ENCODE assay signal across 10 mouse cellular contexts in the genomic region with DNA sequence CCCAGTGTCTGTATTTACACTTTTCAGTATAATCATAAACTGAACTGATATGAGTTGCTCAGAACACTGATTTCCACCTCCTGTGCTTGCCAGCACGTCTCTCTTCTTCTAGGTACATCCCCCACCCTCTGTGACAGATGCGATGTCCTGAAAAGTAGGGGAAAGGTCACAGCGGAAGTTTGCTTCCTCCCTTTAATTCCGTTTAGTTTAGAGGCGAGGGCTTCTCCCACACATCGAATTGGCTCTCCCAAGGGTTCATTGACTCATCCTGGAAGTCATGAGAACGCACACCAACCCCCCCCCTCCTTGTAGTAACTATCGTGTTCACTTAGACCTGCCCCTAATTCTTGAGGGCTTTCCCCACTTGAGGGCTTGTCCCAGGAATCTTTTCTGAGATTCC. TPM values are rescaled to one million over a fixed set of nuclear protein-coding genes. Genes with fewer than 3 reads are reported as not detected.
DNase-seq lines count a peak whose midpoint lies in the region; ATAC-seq and TF ChIP-seq lines count a peak whose summit lies in the region.
"Had no signal": no experiment of that assay in that cellular context is flagged by ENCODE, and none has a peak within 500 bp of the region (broad histone marks: within the 10 kb centered on the region; RNA-seq: fewer than 3 reads in every experiment).

No protein-coding gene starts in this region.

- H3K9me3 ChIP-seq in kidney, postnatal 0 days (replicated peaks; ENCODE audit: low read length), result no peaks in the 10 kb centered on the region
- H3K9me3 ChIP-seq: G1E had no signal

- WGBS in kidney, postnatal 0 days, result 5% methylated on average over 8 of the region's 8 CpGs

- no peaks in the 10 kb centered on the region for H3K4me1 ChIP-seq in kidney, postnatal 0 days (replicated peaks; ENCODE audit: insufficient read depth, low read length)

- peak; percentile 30; the same call in 1 of the 2 replicates for ATAC-seq in kidney, postnatal 0 days (replicated peaks; ENCODE audit: low FRiP score, low read depth)
- ATAC-seq in erythroid progenitor cell, adult 5-6 weeks (replicated peaks; ENCODE audit: low FRiP score, poor library complexity, severe bottlenecking), result no peak

- intact Hi-C loops in heart, postnatal 25 days (cut with DNase I), result no loop called here
- intact Hi-C loops in gastrocnemius, postnatal 36 days (cut with DNase I), result no loop called here

- H3K4me3 ChIP-seq in kidney, postnatal 0 days (replicated peaks; ENCODE audit: low read depth, low read length), result no peak overlapping the region; the same call in 1 of the 2 replicates

- 0 out of 2 replicates have a peak, but pooled peaks cover 4% of the 10 kb centered on the region for H3K36me3 ChIP-seq in kidney, postnatal 0 days (ENCODE audit: insufficient read depth, low read length)

- no peak for TF ChIP-seq CTCF in kidney, postnatal 0 days (IDR thresholded peaks at IDR 0.05; ENCODE audit: low read depth)

- peak overlapping the region; percentile 23; the same call in 1 of the 2 replicates for H3K4me2 ChIP-seq in kidney, postnatal 0 days (ENCODE audit: low read length)

- DNase-seq in heart, adult 11 months, result peak; percentile 92
- no peak for DNase-seq in heart, postnatal 25 days (ENCODE audit: low spot score)
- peak; percentile 28 for DNase-seq in embryo, embryonic 9.5 days (ENCODE audit: extremely low spot score)
- DNase-seq in kidney, postnatal 0 days (ENCODE audit: low spot score), result peak; percentile 61
- DNase-seq in natural killer cell, adult 2 months (ENCODE audit: low spot score in 2 of 2), result peak; percentile 26 to 33
- no peak for DNase-seq in gastrocnemius, postnatal 36 days
- DNase-seq in frontal cortex, postnatal 36 days (ENCODE audit: low spot score in 2 of 2), result no peak

- H3K27me3 ChIP-seq in kidney, postnatal 0 days (ENCODE audit: insufficient read depth, low read length), result no peaks in the 10 kb centered on the region

- no peak overlapping the region for H3K9ac ChIP-seq in kidney, postnatal 0 days (ENCODE audit: low read depth, low read length)

- H3K27ac ChIP-seq in kidney, postnatal 0 days, result no peak overlapping the region

RNA-seq across cellular contexts. Expression of gene Hilpda, which starts 1.3 kb away (rescaled TPM):
- total RNA-seq in heart, postnatal 25 days (2021), result 1 to 10 TPM; 5.8 to 6.6 TPM
- polyA plus RNA-seq in kidney, postnatal 0 days (2015; fragmentation: Nextera tagmentation; extraction: Ambion mirVana), result 32.8 and 34.2 TPM in 2 replicates
- total RNA-seq in erythroid progenitor cell, adult 5-6 weeks (2015; ENCODE audit: low replicate concordance), result 1.7 and 2.2 TPM in 2 replicates
- 0.90 and 6.9 TPM in 2 replicates for total RNA-seq in erythroid progenitor cell, adult 5-6 weeks (2017; ENCODE audit: low replicate concordance)
- total RNA-seq in gastrocnemius, postnatal 36 days (2021), result 1 to 10 TPM; 3.2 to 3.4 TPM

RNA-seq across cellular contexts. Expression of gene Fam71f2, which starts 8.4 kb away (rescaled TPM):
- not detected for total RNA-seq in heart, postnatal 25 days (2021)
- 0.29 and 0.60 TPM in 2 replicates for polyA plus RNA-seq in kidney, postnatal 0 days (2015; fragmentation: Nextera tagmentation; extraction: Ambion mirVana)
- not detected in 2 replicates for total RNA-seq in erythroid progenitor cell, adult 5-6 weeks (2015; ENCODE audit: low replicate concordance)
- total RNA-seq in erythroid progenitor cell, adult 5-6 weeks (2017; ENCODE audit: low replicate concordance), result not detected in 2 replicates
- not detected for total RNA-seq in gastrocnemius, postnatal 36 days (2021)
- total RNA-seq: heart, postnatal 14 days had no signal
- polyA plus RNA-seq: G1E had no signal

RNA-seq across cellular contexts. Expression of gene Fam71f1, which starts 48.0 kb away (rescaled TPM):
- not detected for total RNA-seq in heart, postnatal 25 days (2021)
- polyA plus RNA-seq in kidney, postnatal 0 days (2015; fragmentation: Nextera tagmentation; extraction: Ambion mirVana), result not detected in 2 replicates
- total RNA-seq in erythroid progenitor cell, adult 5-6 weeks (2015; ENCODE audit: low replicate concordance), result not detected in 2 replicates
- not detected in 2 replicates for total RNA-seq in erythroid progenitor cell, adult 5-6 weeks (2017; ENCODE audit: low replicate concordance)
- total RNA-seq in gastrocnemius, postnatal 36 days (2021), result not detected
- total RNA-seq: heart, postnatal 14 days had no signal
- polyA plus RNA-seq: G1E had no signal

RNA-seq across cellular contexts. Expression of gene Impdh1, which starts 54.8 kb away (rescaled TPM):
- 10 to 100 TPM; 22.7 to 23.0 TPM for total RNA-seq in heart, postnatal 25 days (2021)
- polyA plus RNA-seq in kidney, postnatal 0 days (2015; fragmentation: Nextera tagmentation; extraction: Ambion mirVana), result 26.3 and 28.0 TPM in 2 replicates
- total RNA-seq in erythroid progenitor cell, adult 5-6 weeks (2015; ENCODE audit: low replicate concordance), result 4.2 and 20.9 TPM in 2 replicates
- total RNA-seq in erythroid progenitor cell, adult 5-6 weeks (2017; ENCODE audit: low replicate concordance), result 2.9 and 11.0 TPM in 2 replicates
- 10 to 100 TPM; 10.5 to 15.5 TPM for total RNA-seq in gastrocnemius, postnatal 36 days (2021)

Comparison
In these comparisons a context has a peak if more than half of its experiments do, and no peak if none do; other contexts are left out.
1. DNase-seq: peak in heart, adult 11 months (single experiment), embryo, embryonic 9.5 days (single experiment), kidney, postnatal 0 days (single experiment) and natural killer cell, adult 2 months (2 of 2); none in heart, postnatal 25 days (single experiment), gastrocnemius, postnatal 36 days (0 of 2) and frontal cortex, postnatal 36 days (0 of 2).